Mouse (Mus musculus): ENCODE results near the gene B3gnt9. TPM values are rescaled to one million over a fixed set of nuclear protein-coding genes. Genes with fewer than 3 reads are reported as not detected.

The B3gnt9 gene
- polyA plus RNA-seq, 1 experiment = 11.6 TPM

DNA sequence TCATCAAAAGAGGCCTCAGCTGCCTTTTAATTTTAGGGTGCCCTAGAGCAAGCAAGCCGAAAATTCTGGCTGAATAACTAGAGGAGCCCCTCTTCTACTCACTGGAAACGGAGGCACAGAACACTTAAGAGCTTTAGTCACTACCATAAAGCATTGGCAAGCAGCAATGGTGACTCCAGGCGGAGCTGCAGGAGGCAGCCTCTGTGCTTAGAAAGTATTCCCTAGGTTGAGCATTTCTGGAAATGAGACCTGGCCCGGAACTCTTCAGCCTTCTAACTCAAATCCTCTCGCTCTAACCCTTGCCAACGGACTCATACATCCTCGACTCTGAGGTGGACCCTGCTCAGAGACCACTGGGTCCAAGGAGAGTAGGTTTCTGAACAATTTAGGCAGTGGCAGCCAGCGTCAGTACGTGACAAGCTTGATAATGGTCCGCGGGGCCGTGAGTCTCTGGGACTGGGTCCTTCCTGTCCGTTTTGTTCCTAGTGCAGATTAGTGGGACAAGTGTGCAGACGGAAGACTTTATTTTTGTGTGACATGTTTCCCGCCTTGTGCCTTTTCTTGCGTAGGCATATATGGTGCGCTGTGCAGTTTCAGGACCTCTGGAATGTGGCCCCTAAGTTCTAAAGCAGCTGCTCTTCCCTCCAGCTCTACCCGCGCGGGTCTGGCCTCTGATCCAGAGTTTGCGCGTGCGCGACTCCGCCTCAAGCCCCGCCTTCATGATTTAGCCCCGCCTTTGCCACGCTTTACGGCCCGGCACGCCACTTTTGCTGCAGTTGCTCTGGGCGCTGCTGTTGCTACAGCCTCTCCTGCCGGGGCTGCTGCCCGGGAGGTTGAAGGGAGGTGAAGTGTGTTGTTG is 30.3 kb downstream of the B3gnt9 start, which contains the start of gene D230025D16Rik:
Gene D230025D16Rik, plus strand, starts transcription at position 733 of the 859 bp plus-strand sequence.
- peaks cover 6% of the 10 kb centered on the region for H3K4me1 ChIP-seq (replicated peaks; ENCODE audit: control insufficient read depth, insufficient read depth, low read length)
- peak; percentile 96 for DNase-seq
- no peaks in the 10 kb centered on the region for H3K27me3 ChIP-seq (ENCODE audit: control insufficient read depth, insufficient read depth, low read length)
- WGBS = 5% methylated on average over 34 of the region's 34 CpGs
- TF ChIP-seq POLR2A (IDR thresholded peaks at IDR 0.05; ENCODE audit: control insufficient read depth, extremely low read depth, insufficient read depth, low read length, poor library complexity) = peak; percentile 88
- peak; percentile 65; the same call in 1 of the 2 replicates for TF ChIP-seq CTCF (IDR thresholded peaks at IDR 0.05; ENCODE audit: borderline replicate concordance, control insufficient read depth, extremely low read depth, insufficient read depth, low read length, poor library complexity)
- no peaks in the 10 kb centered on the region for H3K36me3 ChIP-seq (ENCODE audit: control insufficient read depth, insufficient read depth, low read length)
- H3K4me3 ChIP-seq (ENCODE audit: control insufficient read depth, insufficient read depth, low read length) = peak within 1 kb of the TSS; percentile 60
- H3K27ac ChIP-seq (ENCODE audit: control insufficient read depth, insufficient read depth, low read length) = no peak within 1 kb of the TSS; the same call in 1 of the 2 replicates

DNA sequence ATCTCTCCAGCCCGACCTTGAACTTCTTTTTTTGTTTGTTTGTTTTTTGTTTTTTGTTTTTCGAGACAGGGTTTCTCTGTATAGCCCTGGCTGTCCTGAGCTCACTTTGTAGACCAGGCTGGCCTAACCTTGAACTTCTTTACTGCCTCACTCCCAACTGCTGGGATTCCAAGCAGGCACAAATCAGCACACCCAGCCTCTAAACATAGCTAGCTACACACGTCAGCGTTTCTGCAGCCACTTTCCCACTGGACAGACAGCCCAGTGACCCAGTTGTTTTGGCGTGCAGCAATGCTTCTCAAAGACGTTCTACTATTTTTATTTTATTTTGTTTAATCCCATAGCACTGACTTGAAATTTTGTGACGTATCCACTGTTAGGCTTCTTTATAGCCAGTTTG is 31.1 kb downstream of the B3gnt9 start:
- TF ChIP-seq CTCF (IDR thresholded peaks at IDR 0.05; ENCODE audit: borderline replicate concordance, control insufficient read depth, extremely low read depth, insufficient read depth, low read length, poor library complexity) (no peak), POLR2A (IDR thresholded peaks at IDR 0.05; ENCODE audit: control insufficient read depth, extremely low read depth, insufficient read depth, low read length, poor library complexity) (no peak)
- H3K36me3 ChIP-seq (ENCODE audit: control insufficient read depth, insufficient read depth, low read length) = no peaks in the 10 kb centered on the region
- no peak overlapping the region for H3K4me3 ChIP-seq (ENCODE audit: control insufficient read depth, insufficient read depth, low read length)
- H3K4me1 ChIP-seq (replicated peaks; ENCODE audit: control insufficient read depth, insufficient read depth, low read length) = peaks cover 6% of the 10 kb centered on the region
- WGBS = 94% methylated on average over 7 of the region's 7 CpGs
- no peaks in the 10 kb centered on the region for H3K27me3 ChIP-seq (ENCODE audit: control insufficient read depth, insufficient read depth, low read length)
- no peak overlapping the region for H3K27ac ChIP-seq (ENCODE audit: control insufficient read depth, insufficient read depth, low read length)
- DNase-seq = no peak

DNA sequence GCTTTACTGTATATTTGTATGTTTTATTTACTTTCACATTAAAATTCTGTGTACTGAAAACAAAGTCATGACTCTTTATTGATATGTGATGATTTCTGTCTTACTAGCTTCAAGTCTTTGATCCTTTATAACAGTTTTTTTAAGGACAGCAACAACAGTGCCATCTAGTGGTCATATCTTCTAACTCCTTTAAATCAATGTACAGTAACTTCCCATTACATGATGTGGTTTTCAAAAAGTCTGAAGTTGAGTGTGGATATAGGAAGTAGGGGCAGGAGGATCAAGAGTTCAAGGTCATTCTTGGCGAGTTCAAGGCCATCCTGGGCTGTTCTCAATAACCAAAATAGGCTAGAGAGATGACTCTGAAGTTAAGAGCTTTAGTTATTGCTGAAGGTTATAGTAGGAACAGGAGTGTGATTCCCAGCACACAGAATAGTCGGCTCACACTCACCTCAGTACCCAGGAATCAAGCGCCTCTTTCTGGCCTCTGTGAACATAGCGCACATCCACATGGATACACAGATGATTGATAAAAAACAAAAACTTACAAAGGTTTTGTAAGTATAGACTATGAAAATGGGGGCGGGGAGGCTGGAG is 36.9 kb downstream of the B3gnt9 start:
- H3K27ac ChIP-seq (ENCODE audit: control insufficient read depth, insufficient read depth, low read length) = no peak overlapping the region
- no peaks in the 10 kb centered on the region for H3K4me1 ChIP-seq (replicated peaks; ENCODE audit: control insufficient read depth, insufficient read depth, low read length)
- H3K4me3 ChIP-seq (ENCODE audit: control insufficient read depth, insufficient read depth, low read length) = no peak overlapping the region
- H3K36me3 ChIP-seq (ENCODE audit: control insufficient read depth, insufficient read depth, low read length) = peaks cover 19% of the 10 kb centered on the region
- no peaks in the 10 kb centered on the region for H3K27me3 ChIP-seq (ENCODE audit: control insufficient read depth, insufficient read depth, low read length)
- WGBS = 80% methylated on average over 5 of the region's 5 CpGs
- TF ChIP-seq CTCF (IDR thresholded peaks at IDR 0.05; ENCODE audit: borderline replicate concordance, control insufficient read depth, extremely low read depth, insufficient read depth, low read length, poor library complexity) (no peak), POLR2A (IDR thresholded peaks at IDR 0.05; ENCODE audit: control insufficient read depth, extremely low read depth, insufficient read depth, low read length, poor library complexity) (no peak)
- no peak for DNase-seq

DNA sequence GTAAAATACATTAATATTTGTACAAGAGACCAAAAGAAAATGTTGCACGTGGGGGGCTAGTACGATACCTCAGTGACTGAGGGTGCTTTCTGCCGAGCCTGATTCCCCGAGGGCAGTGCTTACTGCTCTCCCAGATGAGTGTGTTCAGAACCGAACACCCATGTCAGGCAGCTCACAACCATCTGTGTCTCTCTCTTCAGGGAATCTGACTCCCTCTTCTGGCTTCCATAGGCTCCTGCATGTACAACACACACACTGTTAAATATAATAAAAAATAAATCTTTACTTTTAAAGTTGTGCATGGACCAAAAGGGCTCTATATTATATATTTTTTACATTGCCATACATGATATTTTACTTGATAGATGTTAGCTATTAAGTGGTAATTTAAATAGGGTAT is 40.8 kb downstream of the B3gnt9 start:
- no peak overlapping the region for H3K27ac ChIP-seq (ENCODE audit: control insufficient read depth, insufficient read depth, low read length)
- H3K36me3 ChIP-seq (ENCODE audit: control insufficient read depth, insufficient read depth, low read length) = peaks cover 24% of the 10 kb centered on the region
- H3K4me3 ChIP-seq (ENCODE audit: control insufficient read depth, insufficient read depth, low read length) = no peak overlapping the region
- 93% methylated on average over 5 of the region's 5 CpGs for WGBS
- DNase-seq = no peak
- TF ChIP-seq CTCF (IDR thresholded peaks at IDR 0.05; ENCODE audit: borderline replicate concordance, control insufficient read depth, extremely low read depth, insufficient read depth, low read length, poor library complexity) (no peak), POLR2A (IDR thresholded peaks at IDR 0.05; ENCODE audit: control insufficient read depth, extremely low read depth, insufficient read depth, low read length, poor library complexity) (no peak)
- H3K4me1 ChIP-seq (replicated peaks; ENCODE audit: control insufficient read depth, insufficient read depth, low read length) = no peaks in the 10 kb centered on the region
- H3K27me3 ChIP-seq (ENCODE audit: control insufficient read depth, insufficient read depth, low read length) = no peaks in the 10 kb centered on the region

DNA sequence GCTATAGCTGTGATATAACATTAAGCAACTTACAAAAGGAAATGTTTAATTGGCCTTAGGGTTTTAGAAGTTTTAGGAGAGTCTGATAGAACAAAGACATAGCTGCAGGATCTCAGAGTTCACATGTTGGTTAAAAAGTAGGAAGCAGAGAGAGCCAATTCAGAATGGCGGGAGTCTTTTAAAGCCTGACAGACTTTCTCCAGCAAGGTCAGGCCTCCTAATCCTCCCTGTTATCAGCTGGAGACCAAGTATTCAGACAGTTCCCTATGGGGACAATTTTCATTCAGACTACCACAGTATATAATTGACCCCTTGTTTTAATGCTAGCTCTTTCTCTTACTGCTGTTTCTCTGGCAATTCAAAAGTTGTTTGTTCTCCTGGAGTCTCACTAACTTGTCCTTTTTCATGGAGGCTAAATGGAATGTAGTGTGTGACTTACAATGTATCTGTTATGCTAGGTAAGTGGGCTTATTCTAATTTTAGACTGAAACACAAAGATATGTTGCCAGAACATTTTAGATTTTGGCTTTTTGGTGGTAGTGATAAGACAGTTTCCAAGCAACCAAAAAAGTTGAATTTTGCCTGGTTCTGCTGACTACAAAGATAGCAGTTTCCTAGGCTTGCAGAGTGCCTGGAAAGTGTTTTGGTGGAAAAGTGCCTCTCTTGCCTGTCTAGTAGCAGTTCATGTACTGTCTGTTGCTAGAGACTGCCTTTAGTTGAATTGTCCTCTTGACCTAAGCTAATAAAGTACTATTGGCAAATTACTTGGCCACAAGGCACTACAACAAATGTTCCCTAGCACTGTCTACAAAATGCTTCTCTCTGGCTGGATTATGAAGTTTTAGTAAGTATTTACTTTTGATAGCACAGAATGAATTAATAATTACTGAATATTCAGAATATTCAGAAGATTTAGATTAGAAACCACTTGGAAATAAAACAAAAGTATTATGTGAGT is 45.5 kb downstream of the B3gnt9 start:
- TF ChIP-seq POLR2A (IDR thresholded peaks at IDR 0.05; ENCODE audit: control insufficient read depth, extremely low read depth, insufficient read depth, low read length, poor library complexity) (no peak), CTCF (IDR thresholded peaks at IDR 0.05; ENCODE audit: borderline replicate concordance, control insufficient read depth, extremely low read depth, insufficient read depth, low read length, poor library complexity) (no peak)
- Histone ChIP-seq H3K4me1 (replicated peaks; ENCODE audit: control insufficient read depth, insufficient read depth, low read length) (no peaks in the 10 kb centered on the region), H3K27me3 (ENCODE audit: control insufficient read depth, insufficient read depth, low read length) (no peaks in the 10 kb centered on the region), H3K36me3 (ENCODE audit: control insufficient read depth, insufficient read depth, low read length) (peaks cover 21% of the 10 kb centered on the region), H3K4me3 (ENCODE audit: control insufficient read depth, insufficient read depth, low read length) (no peak overlapping the region), H3K27ac (ENCODE audit: control insufficient read depth, insufficient read depth, low read length) (no peak overlapping the region)
- 92% methylated on average over 1 of the region's 1 CpGs for WGBS
- DNase-seq = no peak

Data from thymus, adult 2 months (tissue).